Mouse (Mus musculus) left cerebral cortex, postnatal 25 days (tissue): ENCODE measurements around the gene Ccr4. TPM values are rescaled to one million over a fixed set of nuclear protein-coding genes. Genes with fewer than 3 reads are reported as not detected.
A peak's percentile ranks its signal among the peaks of the same experiment; 100 is the strongest.

Source experiments
- DNase-seq, 2 experiments: peaks; one replicate each; pipeline ENCODE4 v3.0.0; 2022; ENCODE audit warnings: low spot score in 2 of 2, mixed read lengths in 1 of 2
- intact Hi-C: fragments of 180-260 bp; cut with DNase I; formaldehyde crosslinking; loops from one replicate; pipeline ENCODE4 v1.15.1; 2025
- total RNA-seq, 2 experiments: library from RNA; stranded (reverse); gene quantifications; 2 replicates each; pipeline ENCODE4 v1.2.3; 2021

Gene Ccr4
- not detected for total RNA-seq

DNA sequence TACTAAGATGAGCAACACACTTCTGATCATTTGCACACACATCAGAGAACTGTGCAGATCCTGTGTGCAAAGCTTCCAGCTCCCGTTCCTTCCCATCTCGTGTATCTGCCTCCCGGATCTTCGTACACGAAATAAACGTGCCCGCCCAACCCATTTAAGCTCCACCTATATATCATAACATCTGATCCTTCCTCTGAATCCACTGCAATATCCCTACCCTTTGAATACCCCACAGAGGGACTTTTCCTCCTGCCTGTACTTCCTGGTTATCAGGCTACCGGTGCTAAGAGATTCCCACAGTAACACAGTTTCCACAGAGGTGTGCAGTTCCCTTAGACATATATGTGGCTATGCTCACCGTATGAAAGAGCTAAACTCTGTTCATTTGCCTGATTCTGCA is at the start of gene Ccr4:
Ccr4 (minus strand) TSS at position 101 of the 400 bp plus-strand sequence.
- intact Hi-C loops = no loop called here
- no peak for DNase-seq

DNA sequence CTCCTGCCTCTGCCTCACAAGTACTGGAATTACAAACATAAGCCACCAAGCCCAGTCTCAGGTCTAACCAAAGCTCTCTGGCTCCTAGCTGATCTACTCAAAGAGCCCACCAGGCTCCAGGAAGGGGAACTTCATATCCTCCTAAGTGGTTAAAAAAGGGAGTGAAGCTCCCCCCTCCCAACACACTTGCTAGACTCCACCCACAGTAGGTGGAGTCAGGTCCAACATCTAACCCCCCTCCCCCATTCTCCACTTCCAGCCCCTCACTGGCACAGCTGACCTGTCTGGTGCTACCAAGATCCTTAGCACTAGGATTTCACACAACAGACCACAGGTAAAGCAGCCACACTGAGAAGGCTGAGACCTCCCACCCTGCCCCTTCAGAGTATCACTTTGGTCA is 49.1 kb upstream of the Ccr4 start:
- intact Hi-C loops = no loop called here
- no peak for DNase-seq

DNA sequence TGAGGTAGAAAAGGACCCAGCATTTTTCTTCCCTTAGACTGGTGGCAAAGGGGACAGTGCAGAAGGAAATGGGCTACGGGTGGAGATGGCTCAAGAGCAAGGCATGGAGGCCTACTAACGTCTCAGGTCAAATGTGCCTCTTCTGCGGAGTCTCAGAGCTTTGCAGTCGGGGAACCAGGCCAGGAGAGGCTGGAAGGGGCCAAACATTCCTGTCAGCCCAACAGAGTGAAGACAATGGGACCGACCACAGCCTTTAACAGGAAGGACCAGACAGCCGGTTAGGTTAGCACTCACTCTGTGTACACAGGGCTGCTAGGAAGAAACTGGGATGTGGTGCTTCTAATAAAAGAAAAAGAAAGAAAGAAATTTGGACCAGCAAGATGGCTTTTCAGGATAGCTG is 45.3 kb upstream of the Ccr4 start:
- intact Hi-C loops = no loop called here
- no peak for DNase-seq

DNA sequence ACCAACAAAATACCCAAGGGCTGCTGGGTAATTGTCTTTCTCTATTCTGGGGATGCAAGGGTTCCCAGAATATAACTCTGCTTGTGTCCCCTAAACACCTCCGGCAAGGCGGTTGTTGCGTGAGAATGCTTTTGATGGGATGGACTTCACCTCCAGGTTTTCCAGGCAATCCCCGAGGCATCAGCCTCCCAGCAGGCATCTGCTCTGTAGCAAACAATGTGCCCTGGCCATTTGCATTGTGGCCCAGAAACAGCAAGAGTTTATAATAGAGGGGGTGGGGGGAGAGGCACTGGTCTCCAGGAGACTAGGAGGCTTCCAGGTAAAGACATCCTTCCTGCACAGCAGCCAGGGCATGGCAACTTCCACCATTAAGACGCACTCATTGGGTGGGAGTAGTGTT is 44.4 kb upstream of the Ccr4 start:
- no peak for DNase-seq
- intact Hi-C loops = no loop called here

DNA sequence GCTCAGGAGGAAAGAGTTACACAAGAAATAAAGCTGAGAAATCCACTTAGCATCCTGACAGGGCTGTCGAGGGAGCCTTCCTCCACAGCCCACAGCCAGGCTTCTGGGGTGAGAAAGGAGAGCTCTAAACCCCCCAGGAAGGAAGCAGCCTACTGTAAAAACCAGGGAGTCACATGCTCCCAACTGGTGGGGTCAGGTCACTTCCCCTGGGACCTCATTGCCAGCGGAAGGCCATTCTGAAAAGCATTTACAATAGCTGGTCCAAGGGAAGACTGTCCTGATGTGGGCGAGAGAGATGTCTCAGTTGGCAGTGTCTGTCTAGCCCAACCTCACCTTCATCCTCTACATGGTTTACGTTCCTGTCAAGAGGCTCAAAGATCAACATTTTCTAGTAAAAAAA is 43.8 kb upstream of the Ccr4 start:
- DNase-seq = no peak
- intact Hi-C loops = no loop called here

DNA sequence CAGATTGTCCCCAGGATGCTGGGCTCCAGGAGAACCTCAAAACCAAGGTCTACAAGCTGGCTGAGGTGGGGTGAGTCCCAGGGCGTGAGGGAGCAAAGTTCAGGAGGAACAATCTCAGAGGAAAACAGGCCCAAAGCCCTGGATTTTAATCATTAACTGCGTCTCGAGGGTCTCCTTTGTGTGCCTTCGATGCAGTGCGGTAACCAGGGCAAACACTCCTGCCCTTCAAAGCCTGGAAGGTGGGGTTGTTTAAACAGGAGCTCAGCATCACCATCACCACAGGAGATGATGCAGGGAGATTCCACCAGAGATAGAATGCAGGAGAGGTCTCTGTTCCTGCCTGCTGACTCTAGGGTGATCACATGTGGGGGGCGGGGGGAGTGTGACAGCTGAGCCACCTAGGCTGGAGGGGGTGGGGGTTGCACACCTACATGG is 42.9 kb upstream of the Ccr4 start:
- intact Hi-C loops = no loop called here
- DNase-seq = no peak

DNA sequence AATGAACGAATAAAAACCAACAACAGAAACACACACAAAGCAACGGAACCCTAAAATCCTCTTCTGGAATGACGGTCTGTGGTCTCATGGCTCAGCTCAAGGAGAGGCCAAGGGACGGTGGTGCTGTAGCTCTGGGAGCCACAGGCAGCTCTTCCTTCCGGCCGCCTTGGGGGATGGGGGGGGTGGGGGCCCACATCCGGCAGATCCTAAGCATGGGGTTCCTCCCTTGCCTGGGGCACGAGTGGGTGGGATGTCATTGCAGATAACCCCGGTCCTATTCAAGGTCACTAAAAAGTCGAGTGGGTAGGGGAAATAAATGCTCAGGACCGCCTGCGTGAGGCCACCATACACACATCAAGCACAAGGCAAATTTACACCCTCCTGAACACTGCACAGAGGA is 42.0 kb upstream of the Ccr4 start:
- intact Hi-C loops = no loop called here
- no peak for DNase-seq

DNA sequence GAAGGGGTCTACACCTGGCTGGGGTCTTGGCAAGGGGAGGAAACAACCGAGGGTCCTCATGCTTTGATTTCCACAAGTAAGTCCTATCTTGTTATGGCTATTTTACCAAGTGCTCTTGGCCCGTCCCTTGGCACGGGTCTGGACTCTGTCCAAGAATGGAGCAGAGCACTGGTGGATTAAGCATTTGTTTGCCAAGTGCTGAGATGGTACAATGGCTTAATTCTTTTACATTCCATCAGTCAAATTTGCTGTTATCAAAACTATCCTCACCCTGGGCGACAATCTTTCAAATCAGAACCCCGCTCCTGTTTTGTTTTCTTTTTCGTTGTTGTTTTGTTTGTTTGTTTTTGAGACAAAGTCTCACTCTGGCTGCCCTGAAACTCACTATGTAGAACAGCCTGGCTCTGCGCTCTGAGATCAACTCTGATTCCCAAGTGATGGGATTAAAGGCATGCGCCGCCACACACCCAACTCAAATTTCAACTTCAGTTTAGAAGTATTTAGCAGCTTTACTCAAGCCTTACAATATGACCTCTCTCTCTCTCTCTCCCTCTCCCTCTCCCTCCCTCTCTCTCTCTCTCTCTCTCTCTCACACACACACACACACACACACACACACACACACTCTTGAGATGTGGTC is 40.2 kb upstream of the Ccr4 start:
- no peak for DNase-seq
- intact Hi-C loops = no loop called here

DNA sequence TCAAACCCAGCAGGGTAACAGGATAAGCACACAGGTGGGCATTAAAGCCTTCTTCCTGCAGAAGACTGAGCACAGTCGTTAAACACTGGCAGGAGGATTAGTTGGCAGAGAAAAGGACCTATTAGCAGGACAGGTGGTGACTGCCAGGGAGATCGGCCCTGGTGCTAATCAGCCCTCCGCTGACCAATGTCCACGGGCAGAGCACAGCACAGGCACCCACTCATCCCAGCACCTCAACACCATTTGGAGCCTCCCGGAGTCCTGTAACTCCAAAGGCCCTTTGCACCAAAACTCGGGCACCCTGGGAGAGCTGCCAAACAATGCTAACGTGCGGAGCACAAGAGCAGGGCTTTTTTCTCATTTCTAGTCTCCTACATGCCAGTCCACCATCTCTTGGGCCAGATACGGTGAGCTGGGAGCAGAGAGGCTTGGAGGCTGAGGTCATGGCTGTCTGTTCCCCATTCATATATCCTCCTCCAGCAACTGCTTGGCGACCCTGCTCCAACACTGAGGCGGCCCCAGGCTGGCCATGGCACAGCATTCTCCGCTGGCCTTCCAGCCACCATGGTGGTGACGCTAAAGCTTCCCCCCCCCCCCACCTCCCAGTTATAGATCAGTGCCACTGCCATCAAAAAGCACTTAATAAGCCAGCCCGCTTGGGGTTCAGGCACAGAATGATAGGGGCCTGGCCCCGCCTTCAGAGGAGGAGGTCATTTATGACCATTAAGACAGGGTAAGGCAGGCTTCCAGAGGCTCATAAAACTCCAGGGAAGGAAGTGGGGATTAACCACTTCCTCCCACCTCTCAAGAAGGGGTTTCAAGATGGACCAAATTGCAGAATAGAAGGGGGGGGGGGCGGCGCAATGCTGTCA is 39.4 kb upstream of the Ccr4 start:
- DNase-seq = no peak
- intact Hi-C loops = no loop called here

DNA sequence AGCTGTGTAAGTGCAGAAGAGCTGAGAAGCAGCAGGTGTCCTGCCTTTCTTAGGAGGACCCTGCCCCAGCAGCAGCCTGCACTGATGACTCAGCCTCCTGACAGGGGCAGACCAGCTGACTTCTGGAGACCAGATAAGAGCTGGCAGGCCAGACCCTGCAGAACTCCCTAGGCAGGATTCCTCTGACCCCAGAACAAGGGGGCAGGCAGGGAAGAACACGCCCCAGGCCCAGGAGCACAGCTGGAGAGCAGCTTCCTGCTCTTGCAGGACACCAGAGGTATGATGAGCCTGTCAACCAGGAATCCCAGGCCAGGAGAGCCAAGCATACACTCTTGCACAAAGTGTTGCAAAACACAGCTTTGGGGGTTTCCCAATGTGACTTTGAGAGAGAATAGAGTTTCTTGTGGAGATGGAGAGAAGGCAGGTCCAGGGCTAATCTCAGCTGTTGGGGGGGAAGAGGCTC is 36.6 kb upstream of the Ccr4 start:
- intact Hi-C loops = no loop called here
- no peak for DNase-seq

DNA sequence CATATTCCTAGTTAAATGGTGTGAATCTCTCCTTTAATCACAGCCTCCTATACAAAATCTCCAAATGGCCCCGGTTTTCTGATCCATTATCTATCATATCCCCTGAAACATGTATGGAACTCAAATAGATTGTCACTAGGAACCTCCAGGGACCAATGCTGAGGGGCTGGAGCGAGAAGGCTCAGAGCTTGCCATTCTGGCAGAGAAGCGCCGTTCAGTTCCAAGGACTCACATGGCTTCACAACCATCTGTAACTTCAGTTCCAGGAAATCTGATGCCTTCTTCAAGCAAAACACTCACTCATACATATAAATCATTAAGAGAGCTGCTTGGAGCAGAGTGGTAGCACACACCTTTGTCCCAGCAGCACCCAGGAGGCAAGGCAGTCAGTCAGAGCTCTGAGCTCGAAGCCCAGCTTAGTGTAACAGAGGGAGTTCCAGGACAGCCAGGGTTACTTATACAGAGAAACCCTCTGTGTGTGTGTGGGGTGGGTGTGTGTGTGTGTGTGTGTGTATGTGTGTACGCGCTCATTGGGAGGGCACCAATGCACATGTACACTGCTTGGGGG is 34.4 kb upstream of the Ccr4 start:
- intact Hi-C loops = no loop called here
- no peak for DNase-seq

DNA sequence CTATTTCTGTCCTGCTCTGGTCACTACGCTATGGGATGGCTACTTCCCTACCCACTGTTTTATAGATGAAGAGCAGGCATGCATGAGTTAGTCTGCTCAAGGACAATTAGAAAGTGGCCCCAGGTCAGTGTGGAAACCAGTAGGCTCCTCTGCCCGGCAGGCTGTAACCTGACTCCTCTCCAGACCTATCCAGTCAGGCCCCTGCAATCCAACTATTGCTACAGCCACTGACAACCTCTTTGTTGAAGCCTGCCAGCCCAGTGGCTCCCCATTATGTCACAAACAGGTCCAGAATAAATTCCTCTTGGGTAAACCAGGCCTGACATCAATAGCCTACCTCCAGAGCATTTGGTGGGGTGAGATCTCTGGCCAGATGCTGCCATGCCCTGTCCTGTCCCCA is 31.9 kb upstream of the Ccr4 start:
- DNase-seq = no peak
- intact Hi-C loops = no loop called here

DNA sequence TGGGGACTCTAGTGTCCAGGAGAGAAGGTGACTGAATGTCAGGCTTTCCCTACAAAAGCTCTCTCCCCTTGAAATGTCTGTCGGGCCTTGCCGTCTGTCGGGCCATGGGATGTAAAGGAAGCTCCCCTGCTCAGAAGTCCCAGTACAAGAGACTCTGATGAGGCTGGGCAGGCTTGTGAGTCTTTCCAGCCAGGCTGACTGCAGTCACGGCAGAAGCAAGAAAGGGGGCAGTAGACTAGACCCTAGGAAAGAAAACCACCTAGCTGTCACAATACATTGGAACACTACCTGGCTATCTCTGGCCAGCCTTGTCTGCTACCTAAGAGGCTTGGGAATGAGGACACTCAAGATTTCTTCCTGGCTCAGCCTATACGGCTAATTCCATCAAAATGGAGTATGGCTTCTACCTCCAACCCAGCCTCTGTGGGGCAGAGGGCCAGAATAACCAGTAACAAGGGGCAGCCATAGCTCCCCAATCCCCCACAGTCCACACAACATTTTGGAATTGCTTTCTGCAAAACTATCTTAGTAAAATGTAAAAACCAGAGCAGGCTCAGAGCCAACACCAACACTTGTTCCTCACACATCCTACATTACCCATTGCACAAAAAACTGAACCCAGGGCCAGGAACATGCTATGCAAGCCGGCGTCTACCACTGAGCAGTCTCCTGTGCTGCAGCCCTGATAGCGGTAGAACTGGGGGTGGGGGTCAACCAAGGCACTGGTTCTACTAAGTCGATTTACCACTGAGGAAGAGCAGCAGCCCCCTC is 30.2 kb upstream of the Ccr4 start:
- intact Hi-C loops = no loop called here
- DNase-seq = peak; percentile 6 to 73

DNA sequence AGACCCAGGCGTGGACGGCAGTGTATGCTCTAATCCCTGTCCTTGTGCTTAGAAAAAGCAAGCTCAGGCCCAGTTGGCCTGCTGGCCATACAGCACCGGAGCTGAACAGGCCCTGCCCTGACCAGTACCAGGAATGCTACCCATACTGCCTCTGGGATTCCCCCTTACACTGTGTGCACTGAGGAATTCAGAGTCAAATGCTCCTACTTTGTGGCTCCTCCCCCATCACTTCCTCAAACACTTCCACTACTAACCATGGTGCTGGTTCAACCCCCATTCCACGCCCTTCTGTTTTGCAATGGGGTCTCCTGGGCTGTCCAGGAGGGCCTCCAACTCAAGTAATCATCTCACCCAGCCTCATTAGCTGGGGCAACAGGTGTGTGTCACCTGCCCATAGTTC is 29.1 kb upstream of the Ccr4 start:
- intact Hi-C loops = no loop called here

DNA sequence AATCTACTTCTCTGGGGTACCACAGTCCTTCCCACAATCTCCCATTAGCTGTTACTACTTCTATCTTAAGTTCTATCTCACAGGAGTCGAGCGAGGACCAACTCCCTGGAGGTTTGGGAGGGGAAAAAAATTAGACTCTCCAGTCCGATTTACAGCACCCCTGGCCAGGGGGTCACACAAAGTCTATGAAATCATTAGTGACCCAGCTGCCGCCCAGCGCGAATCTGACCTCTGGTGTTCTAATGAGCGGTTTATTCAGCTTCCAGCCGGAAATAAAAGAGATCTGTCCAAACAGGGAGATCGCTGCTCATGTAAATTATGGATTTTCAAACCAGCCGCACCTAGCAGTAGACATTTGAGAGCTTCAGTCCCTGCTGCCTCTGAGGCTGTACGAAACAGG is 26.6 kb upstream of the Ccr4 start:
- intact Hi-C loops = no loop called here
- DNase-seq = no peak

More for the DNA sequence above, 29.1 kb upstream of the Ccr4 start:
- DNase-seq = no peak

DNA sequence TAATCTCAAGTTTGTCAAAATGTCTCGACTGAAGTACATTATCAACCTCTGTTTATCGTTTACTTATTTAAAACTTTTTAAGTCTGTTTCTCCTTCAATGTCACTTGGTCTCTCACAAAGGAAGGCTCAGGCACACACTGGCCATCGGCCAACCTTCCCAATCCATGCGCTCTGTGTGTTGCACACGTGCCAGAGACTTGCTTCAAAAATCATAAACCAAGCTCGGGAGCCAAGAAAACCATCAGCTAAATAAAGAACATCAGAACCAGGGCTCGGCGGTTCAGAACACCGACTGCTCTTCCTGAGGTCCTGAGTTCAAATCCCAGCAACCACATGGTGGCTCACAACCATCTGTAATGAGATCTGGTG is 23.9 kb upstream of the Ccr4 start:
- intact Hi-C loops = no loop called here
- no peak for DNase-seq

DNA sequence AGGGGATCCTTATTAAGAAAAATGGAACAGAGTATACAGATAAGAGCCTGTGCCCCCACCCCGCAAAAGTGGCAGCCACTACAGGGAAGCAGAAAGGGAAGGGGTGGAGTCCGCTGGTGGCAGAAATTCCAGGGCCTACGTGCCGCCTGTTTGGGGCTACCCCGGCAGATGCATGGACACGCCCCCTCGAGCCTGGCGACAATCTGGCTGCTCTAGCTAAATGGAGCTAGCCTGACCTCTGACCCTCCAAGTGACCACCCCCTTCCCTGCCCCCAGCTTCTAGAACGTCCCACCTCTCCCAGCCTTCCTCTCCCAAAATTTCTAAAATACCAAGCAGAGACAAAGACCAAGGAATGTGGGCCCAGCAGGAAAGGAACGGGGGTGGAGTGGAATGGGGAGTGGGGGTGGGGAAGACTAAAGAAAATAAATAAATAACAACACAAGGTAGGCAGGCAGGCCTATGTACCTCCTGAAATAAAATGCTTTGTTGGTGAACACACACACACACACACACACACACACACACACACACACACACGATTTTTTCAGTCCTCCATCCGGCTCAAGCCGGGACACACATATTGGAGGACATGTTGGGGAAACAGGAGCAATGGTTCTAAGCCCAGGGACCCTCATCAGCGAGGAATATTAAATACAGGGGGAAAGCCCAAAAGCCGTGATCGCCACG is 23.4 kb upstream of the Ccr4 start:
- DNase-seq = no peak
- intact Hi-C loops = no loop called here

DNA sequence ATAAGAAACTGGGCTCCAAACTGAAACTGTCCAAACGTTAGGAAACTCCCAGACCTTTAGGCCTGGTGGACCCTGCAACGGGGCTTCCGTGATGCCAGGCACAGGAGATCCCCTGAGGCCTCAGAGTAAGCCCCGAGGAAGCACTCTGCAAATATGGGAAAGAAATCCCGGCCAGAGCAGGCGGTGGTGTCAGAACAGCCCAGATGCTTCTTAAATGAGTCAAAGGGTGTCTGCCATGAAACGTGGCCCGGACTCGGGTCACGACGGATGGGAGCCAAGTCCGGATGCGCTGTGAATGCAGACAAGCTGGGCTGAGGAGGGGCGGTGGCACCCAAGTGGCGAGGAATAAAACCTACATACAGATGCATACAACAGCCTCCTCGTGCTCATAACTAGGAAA is 22.4 kb upstream of the Ccr4 start:
- peak in 1 of 2 experiments; percentile 11 for DNase-seq
- intact Hi-C loops = no loop called here

DNA sequence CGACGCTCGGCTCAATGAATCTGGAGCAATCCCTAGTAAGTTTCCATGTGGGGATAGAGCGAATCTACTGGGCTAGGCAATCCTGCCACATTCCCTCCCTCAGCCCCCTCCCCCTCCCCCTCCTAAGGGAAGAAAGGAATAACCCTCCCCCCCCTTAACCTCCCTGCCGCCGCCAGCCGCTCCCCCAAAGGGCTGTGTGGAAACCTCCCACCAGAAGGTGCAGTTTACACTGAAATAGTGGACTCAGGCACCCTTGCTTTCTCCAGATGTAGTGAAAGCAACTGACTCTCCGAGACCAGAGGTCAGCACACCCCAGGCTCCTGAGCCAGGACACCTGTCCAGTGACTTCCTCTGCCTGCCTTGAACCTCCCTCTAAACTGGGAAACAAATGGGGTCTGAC is 21.9 kb upstream of the Ccr4 start:
- no peak for DNase-seq
- intact Hi-C loops = no loop called here

DNA sequence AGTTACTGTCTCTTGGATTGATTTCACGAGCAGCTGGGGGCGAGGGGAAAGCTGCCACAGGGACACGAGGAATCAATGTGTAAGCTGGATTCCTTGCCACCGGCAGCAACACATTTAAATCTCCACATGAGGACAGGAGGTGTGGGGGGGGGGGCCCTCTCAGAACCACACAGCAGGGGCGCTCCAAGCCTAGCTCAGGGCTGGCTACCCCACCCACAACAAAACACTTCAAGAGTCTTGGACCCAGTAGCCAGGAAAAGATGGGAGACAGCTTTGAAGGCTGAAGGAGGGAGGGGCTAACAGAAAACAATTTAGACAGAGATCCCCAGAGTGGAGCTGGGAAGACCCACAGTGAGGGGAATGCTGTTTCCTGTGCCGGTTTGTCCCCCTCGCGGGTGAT is 21.2 kb upstream of the Ccr4 start:
- intact Hi-C loops = no loop called here
- no peak for DNase-seq
